Mouse (Mus musculus): ENCODE measurements around the gene Prrc2a.

The Prrc2a gene

GRCm38 (mm10) chr17:35164568-35165450, at the start of gene Prrc2a:
Gene Prrc2a (minus strand): TSS chr17:35164897.
- DNase-seq (ENCODE audit: low read depth, low spot score), result peak; percentile 99

- peak; percentile 55 for DNase-seq (ENCODE audit: low read depth, low spot score)
Measured at GRCm38 (mm10) chr17:35213071-35213470, 48.4 kb upstream of the Prrc2a start.

GRCm38 (mm10) chr17:35210593-35210992, 45.9 kb upstream of the Prrc2a start:
- no peak for DNase-seq (ENCODE audit: low read depth, low spot score)

- peak; percentile 92 for DNase-seq (ENCODE audit: low read depth, low spot score)
Measured at GRCm38 (mm10) chr17:35209785-35210535, 45.3 kb upstream of the Prrc2a start.

GRCm38 (mm10) chr17:35205380-35205769, 40.7 kb upstream of the Prrc2a start:
- peak; percentile 86 for DNase-seq (ENCODE audit: low read depth, low spot score)

- peak; percentile 92 for DNase-seq (ENCODE audit: low read depth, low spot score)
Measured at GRCm38 (mm10) chr17:35204494-35205379, 40.0 kb upstream of the Prrc2a start, which contains the start of gene Lta. Gene Lta (minus strand): TSS chr17:35205351.

GRCm38 (mm10) chr17:35202442-35202841, 37.7 kb upstream of the Prrc2a start:
- no peak for DNase-seq (ENCODE audit: low read depth, low spot score)

- DNase-seq (ENCODE audit: low read depth, low spot score), result peak; percentile 89
Measured at GRCm38 (mm10) chr17:35201787-35202186, 37.1 kb upstream of the Prrc2a start, which contains the start of gene Tnf. Gene Tnf (minus strand): TSS chr17:35202007.

GRCm38 (mm10) chr17:35201128-35201527, 36.4 kb upstream of the Prrc2a start:
- peak; percentile 72 for DNase-seq (ENCODE audit: low read depth, low spot score)

- peak; percentile 87 for DNase-seq (ENCODE audit: low read depth, low spot score)
Measured at GRCm38 (mm10) chr17:35200398-35200797, 35.7 kb upstream of the Prrc2a start.

GRCm38 (mm10) chr17:35198946-35199345, 34.2 kb upstream of the Prrc2a start:
- no peak for DNase-seq (ENCODE audit: low read depth, low spot score)

- peak; percentile 52 for DNase-seq (ENCODE audit: low read depth, low spot score)
Measured at GRCm38 (mm10) chr17:35198029-35198428, 33.3 kb upstream of the Prrc2a start.

GRCm38 (mm10) chr17:35197126-35197525, 32.4 kb upstream of the Prrc2a start:
- DNase-seq (ENCODE audit: low read depth, low spot score), result peak; percentile 89

GRCm38 (mm10) chr17:35196321-35196641, 31.6 kb upstream of the Prrc2a start:
- peak; percentile 80 for DNase-seq (ENCODE audit: low read depth, low spot score)

GRCm38 (mm10) chr17:35195631-35196320, 31.1 kb upstream of the Prrc2a start:
- DNase-seq (ENCODE audit: low read depth, low spot score), result peak; percentile 93

GRCm38 (mm10) chr17:35194844-35195630, 30.3 kb upstream of the Prrc2a start:
- DNase-seq (ENCODE audit: low read depth, low spot score), result no peak

- peak; percentile 96 for DNase-seq (ENCODE audit: low read depth, low spot score)
Measured at GRCm38 (mm10) chr17:35193881-35194843, 29.5 kb upstream of the Prrc2a start, which contains the start of gene Ltb. Gene Ltb (plus strand): TSS chr17:35194439.

- peak; percentile 81 for DNase-seq (ENCODE audit: low read depth, low spot score)
Measured at GRCm38 (mm10) chr17:35192924-35193323, 28.2 kb upstream of the Prrc2a start.

GRCm38 (mm10) chr17:35191723-35192122, 27.0 kb upstream of the Prrc2a start:
- DNase-seq (ENCODE audit: low read depth, low spot score), result peak; percentile 60
